Mouse (Mus musculus) granulocyte monocyte progenitor cell, adult 5-6 weeks (primary cell): ENCODE measurements around the gene Nin. TPM values are rescaled to one million over a fixed set of nuclear protein-coding genes. Genes with fewer than 3 reads are reported as not detected.

ENCODE experiments used
- ATAC-seq: replicated peaks from 2 replicates; pipeline ENCODE4 v1.8.0; 2016; ENCODE audit warnings: mild to moderate bottlenecking, moderate TSS enrichment, inconsistent platforms; ENCODE audit not compliant: poor library complexity, severe bottlenecking
- total RNA-seq, 2 experiments: library from RNA; stranded (forward) in 1 of 2; stranded (reverse) in 1 of 2; fragments of 200-712, 200-1000 nt in 1 of 2; fragments of >200 nt in 1 of 2; fragmentation: Nextera tagmentation in 1 of 2; gene quantifications; 2 replicates each; pipeline ENCODE4 v1.2.3; 2014 to 2017

Nin gene
- total RNA-seq, 2 experiments from 2014 or later, result 136 to 193 TPM

GRCm38 (mm10) chr12:70129105-70129504, 15.6 kb upstream of the Nin start:
- ATAC-seq, result peak; percentile 87

DNA sequence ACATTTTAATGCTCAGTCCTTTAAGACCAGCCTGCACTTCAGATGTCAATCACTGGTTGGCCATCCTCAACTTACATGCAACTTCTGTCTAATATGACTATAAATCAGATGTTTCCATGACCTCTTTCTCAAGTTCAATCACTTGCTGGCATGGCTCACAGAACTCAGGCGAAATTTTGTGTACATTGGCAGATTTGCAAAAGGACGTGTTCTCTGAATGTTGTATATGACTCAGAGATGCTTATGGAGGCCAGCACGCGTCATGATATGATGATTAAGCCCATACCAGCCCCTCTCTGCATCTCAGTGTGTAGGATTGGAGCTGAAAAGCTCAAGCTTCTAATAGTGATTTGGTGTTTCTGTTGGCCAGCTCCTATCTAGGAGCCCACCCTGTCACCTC, 13.1 kb upstream of the Nin start:
- ATAC-seq, result no peak

- peak; percentile 93 for ATAC-seq
These were observed 6.0 kb upstream of the Nin start for GRCm38 (mm10) chr12:70119552-70119951.

DNA sequence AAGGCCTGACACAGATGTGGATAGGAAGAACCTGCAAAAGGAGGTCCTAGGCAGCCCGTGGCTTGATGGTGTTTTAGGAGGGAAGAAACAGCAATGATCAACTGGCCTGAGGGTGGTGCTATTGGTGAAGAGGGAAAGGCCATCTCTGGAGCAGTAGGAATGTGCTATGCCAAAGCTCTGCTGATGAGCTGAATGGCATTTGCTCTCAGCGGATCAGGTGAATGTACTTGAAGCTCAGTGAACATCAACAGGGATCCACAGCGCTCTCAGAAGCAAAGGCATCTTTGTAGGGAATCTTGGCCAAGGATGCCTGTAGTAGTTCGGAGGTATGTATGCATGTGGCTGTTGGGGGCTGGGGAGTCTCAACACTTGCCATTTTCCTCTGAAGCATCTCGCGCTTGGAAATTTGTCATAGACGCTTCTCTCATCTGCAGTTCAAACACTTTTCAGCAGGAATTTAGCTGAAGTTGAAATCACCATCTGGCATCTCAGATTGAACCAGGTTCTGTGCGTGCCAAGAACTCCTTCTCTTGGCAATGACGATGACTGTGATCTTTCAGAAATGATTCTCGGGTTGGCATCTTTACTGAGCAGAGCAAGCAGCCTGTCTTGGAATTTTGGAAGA, 5.3 kb upstream of the Nin start:
- ATAC-seq, result no peak

DNA sequence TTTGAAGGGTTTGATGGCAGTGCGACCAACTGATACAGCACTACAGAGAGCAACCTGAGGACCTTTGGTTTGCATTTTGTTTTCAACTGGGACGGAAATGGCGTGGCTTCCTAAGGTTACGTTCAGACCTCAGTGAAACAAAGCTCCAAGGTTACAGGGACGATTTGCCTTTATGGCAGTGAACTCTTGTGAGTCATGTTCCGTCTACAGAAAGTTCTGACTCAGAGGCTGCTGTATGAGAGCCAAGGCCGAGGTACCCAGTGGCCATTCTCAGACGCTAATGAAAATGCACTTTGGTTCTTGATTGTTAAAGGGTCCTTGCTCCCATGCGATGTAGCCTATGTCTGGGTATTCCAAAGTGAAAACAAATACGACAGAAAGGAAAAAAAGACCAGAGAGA, 3.6 kb upstream of the Nin start:
- no peak for ATAC-seq

- no peak for ATAC-seq
These were observed 1.5 kb downstream of the Nin start for GRCm38 (mm10) chr12:70112090-70112383.

- ATAC-seq, result peak; percentile 69
These were observed 2.0 kb downstream of the Nin start for GRCm38 (mm10) chr12:70111367-70112089.

DNA sequence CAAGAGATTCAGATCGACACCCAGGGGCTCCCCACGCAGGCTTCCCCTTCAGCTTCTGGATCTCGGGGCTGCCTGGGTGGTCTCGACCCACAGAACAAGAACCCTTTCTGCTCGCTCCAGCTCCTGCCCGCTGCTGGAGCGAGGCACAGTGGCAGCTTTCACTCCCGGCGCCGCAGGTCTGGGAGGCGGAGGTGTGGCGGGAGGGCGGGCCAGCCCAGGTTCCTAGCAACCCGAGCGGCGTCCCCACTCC, 2.5 kb downstream of the Nin start:
- no peak for ATAC-seq

DNA sequence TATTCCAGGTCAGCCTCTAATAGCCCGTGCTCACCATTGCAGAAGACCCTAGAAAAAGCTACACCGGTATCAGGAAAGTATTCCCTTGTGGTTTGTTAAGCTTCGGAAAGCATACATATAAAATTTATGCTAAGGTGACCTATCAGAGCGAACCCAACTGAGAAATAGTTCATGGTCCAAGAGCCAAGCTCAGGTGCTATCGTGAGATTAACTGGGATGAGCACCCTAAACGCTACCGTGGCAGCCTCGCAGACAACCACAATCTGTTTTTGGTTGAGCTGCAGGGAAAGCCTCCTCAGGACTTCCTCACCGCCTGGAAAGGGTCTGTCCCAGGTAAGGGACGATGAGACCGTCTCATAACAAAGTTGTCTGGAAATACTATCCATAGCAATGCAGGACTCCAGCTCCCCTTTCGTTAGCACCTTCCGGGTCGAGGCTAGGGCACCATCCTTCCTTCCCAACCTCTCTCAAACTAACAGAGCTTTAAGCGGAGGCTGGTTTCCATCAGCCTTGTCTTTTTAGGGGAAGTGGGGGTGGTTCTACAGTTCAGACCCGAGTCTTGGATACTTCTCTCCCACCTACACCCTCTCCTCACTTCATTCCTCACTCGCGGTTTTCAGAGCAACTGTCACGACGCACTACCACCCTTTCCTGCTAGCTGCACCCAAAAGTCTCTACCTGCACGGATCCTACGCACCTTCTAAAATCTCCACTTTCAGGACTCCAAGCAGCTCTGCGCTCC, 3.0 kb downstream of the Nin start:
- ATAC-seq, result no peak

- ATAC-seq, result peak; percentile 56
These were observed 3.6 kb downstream of the Nin start for GRCm38 (mm10) chr12:70109921-70110320.

- ATAC-seq, result no peak
These were observed 5.4 kb downstream of the Nin start for GRCm38 (mm10) chr12:70108104-70108503.

DNA sequence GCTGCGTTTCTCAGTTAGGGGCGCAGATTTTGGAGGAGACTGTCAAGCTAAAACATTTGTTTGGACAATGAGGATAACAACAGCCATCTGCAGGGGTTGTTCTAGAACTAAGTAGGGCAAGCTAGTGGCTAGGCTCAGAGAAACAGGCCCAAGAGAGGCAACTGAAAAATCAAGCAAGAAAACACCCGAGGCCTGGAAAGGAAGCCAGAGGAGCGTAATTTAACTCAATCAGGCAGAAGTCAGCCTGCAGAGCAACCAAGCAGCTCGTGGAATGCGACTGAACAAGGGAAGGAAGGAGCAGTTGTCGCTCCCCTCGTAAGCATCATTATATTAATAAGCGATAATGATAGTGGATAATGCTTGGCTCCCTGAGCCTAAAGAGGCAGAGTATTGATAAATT, 7.0 kb downstream of the Nin start:
- no peak for ATAC-seq

GRCm38 (mm10) chr12:70105885-70106284, 7.6 kb downstream of the Nin start:
- ATAC-seq, result no peak

- ATAC-seq, result no peak
These were observed 8.6 kb downstream of the Nin start for GRCm38 (mm10) chr12:70104776-70105420.

GRCm38 (mm10) chr12:70104199-70104598, 9.3 kb downstream of the Nin start:
- no peak for ATAC-seq

- ATAC-seq, result no peak
These were observed 10.3 kb downstream of the Nin start for GRCm38 (mm10) chr12:70103257-70103656.

DNA sequence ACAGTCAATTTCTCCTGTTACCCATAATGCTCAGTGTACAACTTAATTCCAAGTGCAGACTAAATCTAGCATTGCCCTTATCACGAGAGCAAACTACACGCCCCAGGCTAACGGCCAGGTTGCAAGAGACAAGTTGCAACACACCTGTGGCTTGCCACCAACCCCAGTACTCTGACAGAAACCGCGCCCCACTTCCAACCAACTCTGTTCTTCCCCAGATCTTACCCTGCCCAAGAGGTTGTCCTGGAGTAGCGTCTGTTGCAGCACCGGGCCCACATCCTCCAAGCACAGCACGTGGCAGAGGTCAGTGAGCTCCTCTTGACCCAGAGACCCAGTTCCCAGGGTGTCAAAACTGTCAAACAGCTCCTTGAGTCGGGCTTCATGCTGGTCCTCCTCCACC, 11.1 kb downstream of the Nin start:
- ATAC-seq, result peak; percentile 84

DNA sequence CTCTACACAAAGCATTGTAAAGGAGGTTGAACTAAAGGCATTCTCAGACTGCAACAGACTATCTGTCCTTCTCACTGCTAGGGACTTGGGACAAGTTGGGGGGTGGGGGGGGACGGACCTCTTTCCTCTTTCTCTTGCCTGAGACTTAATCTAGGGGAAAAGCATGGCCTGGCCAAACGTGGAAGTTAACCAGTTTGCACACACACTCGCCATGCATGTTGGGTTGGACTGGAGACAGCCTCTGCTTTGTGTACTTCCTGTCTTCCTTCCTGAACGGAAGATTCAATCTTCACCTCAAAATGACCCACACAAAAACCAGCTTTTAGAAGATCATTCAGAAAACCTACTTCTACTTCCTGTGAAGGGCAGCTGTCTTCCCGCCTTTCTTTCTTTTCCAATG, 11.7 kb downstream of the Nin start:
- ATAC-seq, result peak; percentile 63

- ATAC-seq, result no peak
These were observed 15.6 kb downstream of the Nin start for GRCm38 (mm10) chr12:70097901-70098300.

DNA sequence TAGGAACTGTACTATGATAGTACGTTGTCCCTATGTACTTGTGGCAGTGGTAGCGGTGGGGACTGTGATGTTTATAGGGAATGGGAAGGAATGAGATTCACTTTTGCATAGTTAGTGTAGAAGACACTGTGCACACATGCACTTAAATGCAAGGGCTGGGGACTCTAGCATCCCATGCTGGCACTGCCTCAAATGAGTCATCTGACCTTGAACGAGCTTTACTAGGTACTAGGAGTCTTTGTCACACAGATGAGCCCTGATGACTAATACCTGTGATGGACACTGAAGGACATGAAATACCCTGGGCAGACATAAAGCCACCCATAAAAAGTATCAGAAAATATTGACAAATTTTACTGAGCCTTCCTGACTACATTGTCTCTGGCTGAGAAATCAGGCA, 16.2 kb downstream of the Nin start:
- no peak for ATAC-seq

DNA sequence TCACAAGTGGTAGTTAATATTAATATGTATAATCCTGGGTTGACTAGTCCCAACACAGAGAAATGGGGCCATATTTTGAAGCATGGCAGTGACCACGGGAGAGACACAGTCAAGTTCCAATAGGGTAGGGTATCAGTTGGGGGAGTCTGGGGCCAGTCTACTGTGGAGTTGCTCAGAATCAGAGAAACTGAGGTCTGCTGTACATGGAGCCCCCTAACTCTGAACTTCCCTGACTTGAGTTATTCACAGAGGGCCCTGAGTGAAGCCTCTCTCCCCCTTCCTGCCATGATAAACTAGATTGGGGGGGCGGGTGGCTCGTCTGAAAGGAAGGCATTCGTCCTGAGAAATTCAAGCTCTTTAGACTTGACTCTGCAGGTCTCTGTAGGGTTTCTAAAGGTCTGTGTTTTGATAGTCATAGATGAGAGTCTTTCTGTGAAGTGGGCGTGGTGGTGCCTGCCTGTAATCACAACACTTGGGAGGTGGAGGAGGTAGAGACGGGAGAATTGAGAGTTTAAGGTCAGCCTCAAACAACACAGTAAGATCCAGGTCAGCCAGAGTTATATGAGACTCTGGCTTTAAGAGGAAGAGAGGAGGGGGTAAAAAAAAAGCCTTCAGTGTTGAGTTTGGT, 20.1 kb downstream of the Nin start:
- ATAC-seq, result no peak
